In genomic region chr16:64850287-64851084, GRCm38 (mm10) we compare ENCODE assay signal across 8 mouse cellular contexts. TPM values are rescaled to one million over a fixed set of nuclear protein-coding genes. Genes with fewer than 3 reads are reported as not detected.
A peak's percentile ranks its signal among the peaks of the same experiment; 100 is the strongest.
DNase-seq lines count a peak whose midpoint lies in the region; ATAC-seq lines count a peak whose summit lies in the region.

No protein-coding gene starts in this region.

- ATAC-seq in intestine, embryonic 15.5 days, result 0 out of 2 replicates have a peak, but pooled peaks have one; percentile 0
- peak; percentile 3 for ATAC-seq in midbrain, embryonic 11.5 days (ENCODE audit: low FRiP score)

- peak overlapping the region; percentile 96 for H3K9ac ChIP-seq in intestine, embryonic 15.5 days
- peak overlapping the region; percentile 88 for H3K9ac ChIP-seq in midbrain, embryonic 11.5 days (ENCODE audit: low read length)

- 2% methylated on average over 16 of the region's 16 CpGs for WGBS in intestine, embryonic 15.5 days
- 5% methylated on average over 16 of the region's 16 CpGs for WGBS in midbrain, embryonic 11.5 days

- peaks cover 7% of the 10 kb centered on the region for H3K4me1 ChIP-seq in intestine, embryonic 15.5 days (replicated peaks)
- peaks cover 9% of the 10 kb centered on the region for H3K4me1 ChIP-seq in midbrain, embryonic 11.5 days (ENCODE audit: control insufficient read depth, insufficient read depth, low read length)

- H3K4me3 ChIP-seq in intestine, embryonic 15.5 days (replicated peaks), result peak overlapping the region; percentile 92
- H3K4me3 ChIP-seq in midbrain, embryonic 11.5 days (ENCODE audit: low read depth, low read length), result peak overlapping the region; percentile 94

- intact Hi-C loops in left cerebral cortex, postnatal 4 days (cut with DNase I), result no loop called here

- H3K36me3 ChIP-seq in intestine, embryonic 15.5 days, result peaks cover under 1% of the 10 kb centered on the region; the same call in 1 of the 2 replicates
- no peaks in the 10 kb centered on the region for H3K36me3 ChIP-seq in midbrain, embryonic 11.5 days (ENCODE audit: control insufficient read depth, insufficient read depth, low read length)

- H3K27me3 ChIP-seq in intestine, embryonic 15.5 days (replicated peaks), result no peaks in the 10 kb centered on the region
- no peaks in the 10 kb centered on the region for H3K27me3 ChIP-seq in midbrain, embryonic 11.5 days (ENCODE audit: control insufficient read depth, insufficient read depth, low read length)

- H3K9me3 ChIP-seq in intestine, embryonic 15.5 days, result no peaks in the 10 kb centered on the region
- no peaks in the 10 kb centered on the region for H3K9me3 ChIP-seq in midbrain, embryonic 11.5 days (ENCODE audit: control insufficient read depth, low read length)

- peak overlapping the region; percentile 97 for H3K27ac ChIP-seq in intestine, embryonic 15.5 days
- peak overlapping the region; percentile 92 for H3K27ac ChIP-seq in midbrain, embryonic 11.5 days (ENCODE audit: low read depth, low read length)

- DNase-seq in adrenal gland, adult (ENCODE audit: inconsistent age in 2 of 2, low spot score in 1 of 2), result peak; percentile 72 to 85
- DNase-seq in adrenal gland, postnatal 4 days (ENCODE audit: low spot score in 2 of 2), result no peak
- peak; percentile 80 to 84 for DNase-seq in cerebellum, postnatal 10 days
- peak; percentile 9 to 12 for DNase-seq in gastrocnemius, adult 8-10 months (ENCODE audit: low spot score in 2 of 2)
- DNase-seq in left cerebral cortex, postnatal 4 days, result peak; percentile 57
- DNase-seq in midbrain, embryonic 11.5 days (ENCODE audit: low spot score, missing footprints), result peak; percentile 92
- DNase-seq in spleen, adult 12 weeks (ENCODE audit: low spot score), result peak; percentile 25

- H3K4me2 ChIP-seq in intestine, embryonic 15.5 days (replicated peaks), result peak overlapping the region; percentile 76
- H3K4me2 ChIP-seq in midbrain, embryonic 11.5 days, result peak overlapping the region; percentile 90

RNA-seq across cellular contexts. Expression of gene Zfp654, which starts 1.0 kb away (rescaled TPM):
- 10 to 100 TPM; 21.4 to 21.5 TPM for total RNA-seq in adrenal gland, postnatal 4 days (2021)
- total RNA-seq in gastrocnemius, adult 8-10 months (2022), result 10 to 100 TPM; 12.1 to 13.0 (median 12.5) TPM
- 4.6 and 5.5 TPM in 2 replicates for polyA plus RNA-seq in intestine, embryonic 15.5 days (2015; fragmentation: Nextera tagmentation; extraction: Ambion mirVana)
- total RNA-seq in left cerebral cortex, postnatal 4 days (2021), result 10 to 100 TPM; 13.6 to 15.7 TPM
- polyA plus RNA-seq in midbrain, embryonic 11.5 days (2014; fragmentation: Nextera tagmentation; extraction: Ambion mirVana), result 8.1 and 8.5 TPM in 2 replicates

RNA-seq across cellular contexts. Expression of gene Cggbp1, which starts 1.3 kb away (rescaled TPM):
- 100 to 1,000 TPM; 132 TPM for total RNA-seq in adrenal gland, postnatal 4 days (2021)
- total RNA-seq in gastrocnemius, adult 8-10 months (2022), result 10 to 100 TPM; 18.7 to 26.3 (median 20.5) TPM
- 54.0 and 63.3 TPM in 2 replicates for polyA plus RNA-seq in intestine, embryonic 15.5 days (2015; fragmentation: Nextera tagmentation; extraction: Ambion mirVana)
- total RNA-seq in left cerebral cortex, postnatal 4 days (2021), result 10 to 100 TPM; 76.0 to 87.3 TPM
- 124 and 143 TPM in 2 replicates for polyA plus RNA-seq in midbrain, embryonic 11.5 days (2014; fragmentation: Nextera tagmentation; extraction: Ambion mirVana)

Comparison
In these comparisons a context has a peak if more than half of its experiments do, and no peak if none do; other contexts are left out.
1. DNase-seq: peak in adrenal gland, adult (2 of 2), cerebellum, postnatal 10 days (2 of 2), gastrocnemius, adult 8-10 months (2 of 2), left cerebral cortex, postnatal 4 days (single experiment), midbrain, embryonic 11.5 days (single experiment) and spleen, adult 12 weeks (single experiment); none in adrenal gland, postnatal 4 days (0 of 2).